Mouse (Mus musculus) kidney, embryonic 15.5 days (tissue): ENCODE results near the gene Tns3. TPM values are rescaled to one million over a fixed set of nuclear protein-coding genes. Genes with fewer than 3 reads are reported as not detected.

ENCODE experiments used
- ATAC-seq: fragments of 200-750 bp; cut with Nextera tagmentation; replicated peaks from 2 replicates; pipeline ENCODE4 v1.8.0; 2017; ENCODE audit warnings: moderate TSS enrichment; ENCODE audit not compliant: low FRiP score
- H3K27ac ChIP-seq: fragments of 300-500 bp; sonication (generic); 2 replicates; pipeline ENCODE4 v1.5.1; 2015; ENCODE audit warnings: mild to moderate bottlenecking, inconsistent platforms
- H3K27me3 ChIP-seq: fragments of 300-500 bp; sonication (generic); 2 replicates; pipeline ENCODE4 v1.6.1; 2015; ENCODE audit warnings: inconsistent platforms
- H3K36me3 ChIP-seq: fragments of 300-500 bp; sonication (generic); 2 replicates; pipeline ENCODE4 v1.6.1; 2015; ENCODE audit warnings: inconsistent platforms
- H3K4me1 ChIP-seq: fragments of 300-500 bp; sonication (generic); 2 replicates; pipeline ENCODE4 v1.6.1; 2015; ENCODE audit warnings: inconsistent platforms
- H3K4me2 ChIP-seq: fragments of 300-500 bp; sonication (generic); 2 replicates; pipeline ENCODE4 v1.6.1; 2015; ENCODE audit warnings: moderate library complexity, mild to moderate bottlenecking, inconsistent platforms
- H3K4me3 ChIP-seq: fragments of 300-500 bp; sonication (generic); replicated peaks from 2 replicates; pipeline ENCODE4 v1.5.1; 2015; ENCODE audit warnings: mild to moderate bottlenecking, inconsistent platforms
- H3K9ac ChIP-seq: fragments of 300-500 bp; sonication (generic); 2 replicates; pipeline ENCODE4 v1.6.1; 2015; ENCODE audit warnings: mild to moderate bottlenecking, inconsistent platforms
- H3K9me3 ChIP-seq: fragments of 300-500 bp; sonication (generic); replicated peaks from 2 replicates; pipeline ENCODE4 v1.6.1; 2016; ENCODE audit warnings: inconsistent platforms
- WGBS: fragments of 180-500 bp; shearing (Covaris S2); methylation state at CpG from one replicate; pipeline ENCODE4 v1.1.7; 2015; ENCODE audit warnings: mixed read lengths; 5-methylcytosine and 5-hydroxymethylcytosine counted together
- polyA plus RNA-seq: library from polyadenylated mRNA; unstranded; fragments of >200 nt; fragmentation: Nextera tagmentation; extraction: Ambion mirVana; gene quantifications from 2 replicates; pipeline ENCODE4 v1.2.1, GENCODE M21; 2015

Gene Tns3
- polyA plus RNA-seq, 1 experiment from 2014 or later, result 27.7 TPM

DNA sequence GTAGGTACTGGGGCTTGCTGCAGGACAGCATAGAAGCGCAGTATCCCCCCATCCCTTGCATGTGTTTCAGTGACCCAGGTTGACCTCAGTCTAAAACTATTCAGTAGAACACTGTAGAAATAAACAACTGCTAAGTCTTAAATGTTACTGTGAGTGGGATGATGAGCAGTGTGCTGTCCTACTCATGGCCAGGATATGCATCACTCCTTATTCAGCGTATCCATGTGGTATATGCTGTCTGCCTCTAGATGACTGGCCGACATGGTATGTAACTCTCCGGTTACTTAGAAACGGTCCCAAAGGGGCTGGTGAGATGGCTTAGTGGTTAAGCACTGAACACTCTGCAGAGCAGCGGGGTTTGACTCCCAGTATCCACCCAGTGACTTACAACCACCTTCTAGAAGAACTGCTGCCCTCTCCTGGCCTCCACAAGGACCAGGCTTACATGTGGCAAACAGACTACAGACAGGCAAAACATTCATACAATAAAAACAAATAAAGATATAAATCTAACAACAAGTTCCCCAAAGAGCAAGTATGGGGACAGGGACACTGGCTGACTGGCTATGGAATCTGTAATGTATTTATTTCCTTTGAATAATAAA lies 212.6 kb downstream of the Tns3 start:
- H3K27me3 ChIP-seq, result no peaks in the 10 kb centered on the region
- no peak for ATAC-seq
- H3K9me3 ChIP-seq, result no peaks in the 10 kb centered on the region
- H3K9ac ChIP-seq, result no peak overlapping the region
- H3K27ac ChIP-seq, result no peak overlapping the region
- H3K4me1 ChIP-seq, result peaks cover 17% of the 10 kb centered on the region
- no peak overlapping the region for H3K4me2 ChIP-seq
- no peak overlapping the region for H3K4me3 ChIP-seq
- WGBS, result 94% methylated on average over 6 of the region's 6 CpGs
- peaks cover 70% of the 10 kb centered on the region for H3K36me3 ChIP-seq

DNA sequence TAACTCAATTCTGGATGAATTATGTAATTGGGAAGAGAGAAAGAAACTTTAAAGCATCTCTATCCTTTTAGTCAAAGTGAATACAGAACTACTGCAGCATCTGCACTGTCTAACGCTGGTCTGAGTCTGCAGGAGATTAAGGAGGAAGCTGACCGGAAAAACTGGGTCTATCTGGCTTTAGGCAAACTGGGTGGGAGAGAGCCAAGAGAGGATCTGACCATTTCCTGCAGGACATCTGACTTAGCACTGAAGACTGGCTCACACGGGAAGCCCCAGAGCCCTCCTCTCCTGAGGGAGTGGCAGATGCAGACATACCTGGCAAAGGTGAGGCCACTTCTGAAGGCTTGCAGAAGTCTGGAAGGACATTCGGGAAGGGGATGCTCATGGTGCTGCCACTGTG lies 213.8 kb downstream of the Tns3 start:
- Histone ChIP-seq H3K9ac (no peak overlapping the region), H3K27me3 (no peaks in the 10 kb centered on the region), H3K27ac (no peak overlapping the region), H3K36me3 (peaks cover 70% of the 10 kb centered on the region), H3K4me3 (no peak overlapping the region), H3K4me1 (peaks cover 12% of the 10 kb centered on the region), H3K4me2 (no peak overlapping the region), H3K9me3 (no peaks in the 10 kb centered on the region)
- WGBS, result 71% methylated on average over 4 of the region's 4 CpGs
- ATAC-seq, result no peak

DNA sequence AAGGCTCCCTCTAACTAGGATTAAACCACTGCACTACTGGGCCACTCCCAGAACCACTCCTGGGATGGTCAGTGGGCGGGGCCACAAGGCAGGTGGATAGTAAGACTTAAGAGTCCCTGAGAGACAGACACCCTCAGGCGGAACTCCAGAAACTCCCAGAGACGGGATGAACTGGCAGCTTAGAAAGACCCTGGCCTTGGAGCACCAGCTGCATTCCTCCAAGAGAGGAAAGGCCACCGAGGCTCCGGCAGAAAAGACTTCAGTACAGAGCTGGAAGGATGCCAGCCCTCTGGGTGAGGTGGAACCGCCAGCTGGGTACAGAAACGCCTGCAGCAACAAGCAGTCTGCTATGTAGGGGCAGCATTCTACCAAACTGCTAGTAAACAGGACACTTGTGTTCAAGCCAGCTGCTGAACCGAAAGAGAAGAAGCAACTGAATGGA lies 218.4 kb downstream of the Tns3 start:
- Histone ChIP-seq H3K27ac (no peak overlapping the region), H3K9ac (no peak overlapping the region), H3K9me3 (no peaks in the 10 kb centered on the region), H3K36me3 (peaks cover 87% of the 10 kb centered on the region), H3K4me1 (peaks cover 14% of the 10 kb centered on the region), H3K4me3 (no peak overlapping the region), H3K27me3 (no peaks in the 10 kb centered on the region), H3K4me2 (no peak overlapping the region)
- WGBS, result 47% methylated on average over 8 of the region's 8 CpGs
- ATAC-seq, result no peak

DNA sequence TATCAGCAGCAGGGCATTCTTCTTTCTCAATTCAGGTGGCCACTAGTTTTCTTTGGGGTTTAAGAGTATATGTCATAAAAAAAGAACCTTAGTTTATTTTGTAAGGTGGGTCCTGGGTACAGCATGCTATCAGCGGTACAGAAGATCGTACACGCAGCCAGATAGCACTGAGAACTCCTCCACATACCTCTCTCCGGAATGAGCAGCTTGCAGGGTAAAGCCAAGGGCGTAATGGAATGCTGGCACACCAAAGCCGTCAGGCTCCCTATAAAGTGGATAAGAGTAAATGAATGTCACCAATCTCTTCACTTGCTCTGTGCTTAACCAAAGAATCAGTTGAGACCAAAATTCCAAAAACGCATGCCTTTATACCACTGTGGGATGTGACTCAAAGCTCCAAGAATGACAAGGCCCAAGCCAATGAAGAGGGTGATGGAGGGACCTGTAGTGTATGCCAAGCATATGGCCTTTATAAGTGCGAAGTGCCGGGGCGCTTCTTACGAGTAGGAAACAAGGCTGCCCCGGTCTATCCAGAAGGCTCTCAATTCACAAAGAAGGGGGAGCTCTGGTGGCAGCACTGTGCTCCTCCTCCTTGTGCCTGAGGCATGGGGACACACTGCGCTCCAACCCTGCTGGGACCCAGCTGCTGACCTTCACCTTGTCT lies 219.4 kb downstream of the Tns3 start:
- Histone ChIP-seq H3K9me3 (no peaks in the 10 kb centered on the region), H3K27me3 (no peaks in the 10 kb centered on the region), H3K4me1 (peaks cover 14% of the 10 kb centered on the region), H3K4me2 (no peak overlapping the region), H3K4me3 (no peak overlapping the region), H3K9ac (no peak overlapping the region), H3K36me3 (peaks cover 80% of the 10 kb centered on the region), H3K27ac (no peak overlapping the region)
- WGBS, result 93% methylated on average over 13 of the region's 13 CpGs
- ATAC-seq, result no peak

DNA sequence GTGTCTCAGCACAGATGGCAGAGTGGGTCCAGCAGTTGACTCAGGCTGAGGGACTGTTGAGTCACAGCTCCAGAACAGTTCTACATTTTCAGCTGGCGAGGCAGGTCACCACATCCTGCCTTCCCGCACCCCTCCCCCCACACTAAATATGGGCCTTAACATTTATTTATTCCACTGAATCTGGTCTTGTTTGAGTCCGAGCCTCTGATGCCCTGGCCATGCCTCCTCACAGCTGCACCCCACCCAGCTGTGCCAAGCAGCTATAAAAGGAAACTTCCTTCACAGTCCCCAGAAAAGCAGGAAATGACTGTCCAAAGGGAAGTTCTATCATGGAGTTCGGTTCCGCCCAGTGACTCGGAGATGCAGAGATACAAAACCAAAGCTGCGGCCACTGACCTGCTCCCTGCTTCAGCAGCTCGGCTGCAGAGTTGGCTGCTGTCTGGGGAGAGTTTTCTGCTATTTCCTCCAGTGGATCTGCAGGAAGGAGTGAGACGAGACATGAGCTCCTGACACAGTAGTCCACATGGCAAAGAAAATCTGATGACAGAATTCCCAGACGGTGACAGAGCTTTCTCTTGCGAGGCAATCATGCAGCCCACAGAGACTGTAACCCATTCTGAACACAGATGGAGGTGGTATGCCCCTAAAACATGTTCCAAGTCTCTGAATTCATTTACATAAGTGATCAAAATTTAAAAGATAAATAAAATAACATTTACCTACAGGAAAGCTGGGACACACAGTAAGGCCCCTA lies 220.6 kb downstream of the Tns3 start:
- H3K9ac ChIP-seq, result no peak overlapping the region
- ATAC-seq, result no peak
- no peak overlapping the region for H3K4me3 ChIP-seq
- WGBS, result 67% methylated on average over 11 of the region's 11 CpGs
- H3K9me3 ChIP-seq, result no peaks in the 10 kb centered on the region
- no peaks in the 10 kb centered on the region for H3K27me3 ChIP-seq
- H3K27ac ChIP-seq, result peak overlapping the region; percentile 54
- no peak overlapping the region for H3K4me2 ChIP-seq
- H3K4me1 ChIP-seq, result peaks cover 14% of the 10 kb centered on the region
- H3K36me3 ChIP-seq, result peaks cover 80% of the 10 kb centered on the region

DNA sequence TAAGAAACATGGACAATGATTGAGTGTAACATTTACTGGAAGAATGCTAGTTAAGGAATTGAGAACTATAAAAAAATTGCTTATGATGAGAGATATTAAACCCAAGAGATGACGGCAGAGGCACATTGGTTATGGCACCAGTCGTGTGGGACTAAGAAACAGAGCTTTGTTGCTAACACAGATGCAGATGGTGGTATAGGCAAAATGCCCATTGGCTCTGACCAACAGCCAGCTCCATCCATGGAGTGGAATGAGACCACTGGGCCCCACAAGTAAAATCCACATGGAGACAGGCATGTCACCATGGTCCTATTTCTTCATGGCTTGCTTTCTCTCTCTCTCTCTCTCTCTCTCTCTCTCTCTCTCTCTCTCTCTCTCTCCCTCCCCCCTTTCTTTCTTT lies 223.6 kb downstream of the Tns3 start:
- no peaks in the 10 kb centered on the region for H3K9me3 ChIP-seq
- no peak overlapping the region for H3K27ac ChIP-seq
- peaks cover 88% of the 10 kb centered on the region for H3K36me3 ChIP-seq
- H3K9ac ChIP-seq, result no peak overlapping the region
- H3K4me3 ChIP-seq, result no peak overlapping the region
- H3K27me3 ChIP-seq, result no peaks in the 10 kb centered on the region
- WGBS, result 86% methylated on average over 2 of the region's 2 CpGs
- peaks cover 7% of the 10 kb centered on the region for H3K4me1 ChIP-seq
- H3K4me2 ChIP-seq, result no peak overlapping the region
- ATAC-seq, result no peak

DNA sequence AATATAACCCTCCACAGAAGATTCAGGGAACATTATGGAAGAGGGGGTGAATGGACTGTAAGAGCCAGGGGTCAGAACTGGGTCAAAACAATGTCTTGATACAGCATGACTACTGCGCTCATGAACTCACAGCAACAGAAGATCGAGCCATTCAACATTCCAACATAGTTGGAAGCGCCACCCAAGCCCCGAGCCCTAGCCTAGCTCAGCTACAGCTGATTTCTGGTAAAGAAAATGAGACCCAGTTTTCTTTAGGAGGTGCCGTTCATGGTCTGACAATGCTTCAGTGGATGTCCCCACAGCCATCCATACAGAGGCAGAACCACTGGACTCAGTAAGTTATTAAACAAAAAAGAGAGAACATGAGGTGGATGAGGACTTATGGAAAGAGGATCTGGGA lies 224.1 kb downstream of the Tns3 start:
- ATAC-seq, result no peak
- Histone ChIP-seq H3K9ac (no peak overlapping the region), H3K4me3 (no peak overlapping the region), H3K4me1 (peaks cover 7% of the 10 kb centered on the region; the same call in 1 of the 2 replicates), H3K36me3 (peaks cover 88% of the 10 kb centered on the region), H3K27ac (no peak overlapping the region), H3K4me2 (no peak overlapping the region), H3K9me3 (no peaks in the 10 kb centered on the region), H3K27me3 (no peaks in the 10 kb centered on the region)
- 92% methylated on average over 5 of the region's 5 CpGs for WGBS

DNA sequence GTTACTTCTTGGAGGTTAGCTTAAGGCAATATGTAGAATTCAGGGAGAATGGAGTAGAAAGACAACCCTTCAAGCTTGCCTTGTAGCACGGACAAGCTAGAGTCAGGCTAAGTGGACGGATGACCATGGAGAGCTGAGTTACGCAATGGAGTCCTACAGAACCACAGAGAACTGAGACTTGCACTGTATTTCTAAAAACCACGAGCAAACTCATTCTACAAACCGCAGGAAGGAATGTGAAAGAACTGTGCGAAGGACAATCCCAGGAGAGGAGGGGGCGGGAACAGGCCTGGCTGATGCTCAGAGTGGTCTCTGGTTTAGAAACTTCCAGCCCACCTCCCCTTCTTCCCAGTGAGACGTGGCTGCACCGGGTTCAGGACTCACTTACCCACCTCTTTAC lies 225.3 kb downstream of the Tns3 start:
- Histone ChIP-seq H3K36me3 (peaks cover 90% of the 10 kb centered on the region), H3K4me3 (no peak overlapping the region), H3K4me2 (no peak overlapping the region), H3K9ac (no peak overlapping the region), H3K27me3 (no peaks in the 10 kb centered on the region), H3K4me1 (peaks cover 7% of the 10 kb centered on the region; the same call in 1 of the 2 replicates), H3K27ac (no peak overlapping the region), H3K9me3 (no peaks in the 10 kb centered on the region)
- 88% methylated on average over 9 of the region's 9 CpGs for WGBS
- no peak for ATAC-seq

DNA sequence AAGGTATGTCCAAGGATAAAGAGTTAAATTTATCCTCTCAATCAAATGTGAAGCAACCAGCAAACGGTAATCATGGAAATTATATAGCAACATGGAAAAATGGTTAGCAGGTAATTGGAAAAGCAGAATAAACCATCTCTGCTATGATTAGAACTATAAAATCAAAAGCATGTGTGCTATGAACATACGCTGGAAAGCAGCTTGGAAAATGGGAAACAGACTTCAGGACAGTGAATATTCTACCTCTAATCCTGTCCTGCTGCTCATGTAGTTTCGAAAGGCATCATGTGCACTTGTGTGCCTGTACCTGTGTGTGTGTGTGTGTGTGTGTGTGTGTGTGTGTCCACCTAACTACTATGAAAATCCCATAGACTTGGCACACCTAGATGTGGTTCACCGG lies 226.1 kb downstream of the Tns3 start:
- Histone ChIP-seq H3K36me3 (peaks cover 90% of the 10 kb centered on the region), H3K27me3 (no peaks in the 10 kb centered on the region), H3K4me2 (no peak overlapping the region), H3K4me1 (no peaks in the 10 kb centered on the region; the same call in 1 of the 2 replicates), H3K9me3 (no peaks in the 10 kb centered on the region), H3K27ac (no peak overlapping the region), H3K4me3 (no peak overlapping the region), H3K9ac (no peak overlapping the region)
- ATAC-seq, result no peak
- WGBS, result 92% methylated on average over 4 of the region's 4 CpGs

DNA sequence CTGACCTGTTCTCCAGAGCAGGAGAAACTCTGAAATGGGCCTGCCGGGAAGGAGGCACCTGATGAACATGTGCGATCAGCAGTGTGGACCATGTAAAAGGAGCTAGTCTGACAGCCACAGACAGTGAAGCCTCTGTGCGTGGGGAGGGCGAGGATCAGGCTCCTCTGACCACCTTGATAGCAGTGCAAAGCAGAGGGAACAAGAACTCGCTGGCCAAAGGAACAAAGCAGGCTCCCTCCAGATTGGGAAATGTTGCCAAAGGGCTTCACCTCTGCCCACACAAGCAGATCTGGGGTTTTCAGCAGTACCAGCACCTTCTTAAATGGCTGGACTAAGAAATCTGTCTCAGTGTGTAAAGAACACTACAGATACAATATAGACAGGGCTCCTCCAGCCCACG lies 229.2 kb downstream of the Tns3 start:
- Histone ChIP-seq H3K4me3 (no peak overlapping the region), H3K36me3 (peaks cover 96% of the 10 kb centered on the region), H3K27ac (no peak overlapping the region), H3K4me2 (no peak overlapping the region), H3K9ac (no peak overlapping the region), H3K9me3 (no peaks in the 10 kb centered on the region), H3K27me3 (no peaks in the 10 kb centered on the region), H3K4me1 (no peaks in the 10 kb centered on the region)
- no peak for ATAC-seq
- WGBS, result 90% methylated on average over 6 of the region's 6 CpGs

DNA sequence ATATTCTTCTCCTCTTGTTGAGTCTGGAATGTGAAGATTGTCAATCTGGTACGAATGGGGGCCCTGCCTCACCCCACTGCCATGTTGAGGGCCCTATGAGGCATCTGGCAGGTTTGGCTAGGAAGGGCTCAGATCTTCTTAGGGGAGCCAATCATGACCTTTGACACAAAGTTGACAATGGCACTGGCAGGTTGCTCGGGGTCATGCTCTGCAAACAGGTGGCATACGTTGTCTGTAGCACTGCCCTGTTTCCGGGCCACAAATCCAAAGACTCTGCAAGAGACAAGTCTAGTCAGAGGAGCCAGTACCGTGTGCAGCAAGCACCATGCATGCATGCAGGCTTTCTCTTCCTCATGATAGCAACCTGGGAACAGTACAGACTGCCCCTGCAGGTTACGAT lies 230.0 kb downstream of the Tns3 start:
- H3K9me3 ChIP-seq, result no peaks in the 10 kb centered on the region
- H3K27me3 ChIP-seq, result no peaks in the 10 kb centered on the region
- no peak overlapping the region for H3K9ac ChIP-seq
- no peak overlapping the region for H3K4me2 ChIP-seq
- H3K36me3 ChIP-seq, result peaks cover 98% of the 10 kb centered on the region
- ATAC-seq, result no peak
- 79% methylated on average over 6 of the region's 6 CpGs for WGBS
- H3K4me1 ChIP-seq, result no peaks in the 10 kb centered on the region
- no peak overlapping the region for H3K27ac ChIP-seq
- H3K4me3 ChIP-seq, result no peak overlapping the region

DNA sequence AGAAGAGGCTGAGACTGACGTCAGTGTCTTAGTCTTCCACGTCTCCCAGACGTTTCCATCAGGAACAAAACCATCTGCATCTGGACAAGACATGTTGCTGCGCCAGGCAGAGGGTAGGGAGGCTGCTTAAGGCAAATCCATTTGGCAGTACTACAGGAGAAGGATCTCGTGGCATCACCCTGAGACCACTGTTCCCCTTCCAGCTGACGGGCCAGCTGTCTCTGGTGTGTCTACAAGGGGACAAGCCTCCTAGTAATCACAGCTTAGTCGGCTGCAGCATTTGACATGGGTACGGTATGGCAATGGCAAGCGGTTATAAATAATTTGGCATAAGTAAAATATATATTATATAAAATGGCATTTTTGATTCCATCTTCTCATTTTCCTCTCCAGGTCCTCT lies 230.9 kb downstream of the Tns3 start:
- no peak overlapping the region for H3K4me3 ChIP-seq
- H3K9me3 ChIP-seq, result no peaks in the 10 kb centered on the region
- WGBS, result 86% methylated on average over 9 of the region's 9 CpGs
- no peaks in the 10 kb centered on the region for H3K27me3 ChIP-seq
- no peak for ATAC-seq
- H3K27ac ChIP-seq, result no peak overlapping the region
- H3K4me2 ChIP-seq, result no peak overlapping the region
- H3K9ac ChIP-seq, result no peak overlapping the region
- peaks cover 90% of the 10 kb centered on the region for H3K36me3 ChIP-seq
- H3K4me1 ChIP-seq, result no peaks in the 10 kb centered on the region
